Mouse (Mus musculus): ENCODE data around the gene BC055324. TPM values are rescaled to one million over a fixed set of nuclear protein-coding genes. Genes with fewer than 3 reads are reported as not detected.

BC055324 gene
- polyA plus RNA-seq, 1 experiment from 2014 or later: 52.6 TPM

- 88% methylated on average over 1 of the region's 1 CpGs for WGBS
- Histone ChIP-seq H3K36me3 (replicated peaks; ENCODE audit: control insufficient read depth, insufficient read depth, low read depth, low read length) (no peaks in the 10 kb centered on the region; the same call in none of the 2 replicates), H3K27ac (replicated peaks; ENCODE audit: low read depth, low read length) (no peak overlapping the region), H3K4me1 (ENCODE audit: control insufficient read depth, insufficient read depth, low read length) (no peaks in the 10 kb centered on the region), H3K4me2 (ENCODE audit: low read depth, low read length) (no peak overlapping the region), H3K9ac (replicated peaks; ENCODE audit: low read length) (no peak overlapping the region), H3K9me3 (replicated peaks; ENCODE audit: control insufficient read depth, low read length) (no peaks in the 10 kb centered on the region), H3K27me3 (ENCODE audit: control insufficient read depth, insufficient read depth, low read length) (no peaks in the 10 kb centered on the region), H3K4me3 (ENCODE audit: low read depth, low read length) (no peak overlapping the region)
- DNase-seq (ENCODE audit: low spot score): no peak
- ATAC-seq (replicated peaks; ENCODE audit: insufficient number of reproducible peaks, low FRiP score, low TSS enrichment, low read depth): no peak
Measured at GRCm38 (mm10) chr1:163976515-163976914, 18.1 kb downstream of the BC055324 start.

GRCm38 (mm10) chr1:163975088-163975487 is 19.5 kb downstream of the BC055324 start:
- no peak overlapping the region for H3K4me3 ChIP-seq (ENCODE audit: low read depth, low read length)
- WGBS: 88% methylated on average over 2 of the region's 2 CpGs
- no peaks in the 10 kb centered on the region for H3K9me3 ChIP-seq (replicated peaks; ENCODE audit: control insufficient read depth, low read length)
- H3K27me3 ChIP-seq (ENCODE audit: control insufficient read depth, insufficient read depth, low read length): no peaks in the 10 kb centered on the region
- H3K4me2 ChIP-seq (ENCODE audit: low read depth, low read length): no peak overlapping the region
- ATAC-seq (replicated peaks; ENCODE audit: insufficient number of reproducible peaks, low FRiP score, low TSS enrichment, low read depth): no peak
- DNase-seq (ENCODE audit: low spot score): no peak
- H3K36me3 ChIP-seq (replicated peaks; ENCODE audit: control insufficient read depth, insufficient read depth, low read depth, low read length): no peaks in the 10 kb centered on the region; the same call in 1 of the 2 replicates
- no peak overlapping the region for H3K9ac ChIP-seq (replicated peaks; ENCODE audit: low read length)
- H3K27ac ChIP-seq (replicated peaks; ENCODE audit: low read depth, low read length): no peak overlapping the region
- no peaks in the 10 kb centered on the region for H3K4me1 ChIP-seq (ENCODE audit: control insufficient read depth, insufficient read depth, low read length)

GRCm38 (mm10) chr1:163974471-163974870 is 20.1 kb downstream of the BC055324 start:
- no peak for ATAC-seq (replicated peaks; ENCODE audit: insufficient number of reproducible peaks, low FRiP score, low TSS enrichment, low read depth)
- Histone ChIP-seq H3K4me3 (ENCODE audit: low read depth, low read length) (no peak overlapping the region), H3K4me1 (ENCODE audit: control insufficient read depth, insufficient read depth, low read length) (no peaks in the 10 kb centered on the region), H3K27ac (replicated peaks; ENCODE audit: low read depth, low read length) (no peak overlapping the region), H3K9me3 (replicated peaks; ENCODE audit: control insufficient read depth, low read length) (no peaks in the 10 kb centered on the region), H3K36me3 (replicated peaks; ENCODE audit: control insufficient read depth, insufficient read depth, low read depth, low read length) (no peaks in the 10 kb centered on the region; the same call in 1 of the 2 replicates), H3K4me2 (ENCODE audit: low read depth, low read length) (no peak overlapping the region), H3K9ac (replicated peaks; ENCODE audit: low read length) (no peak overlapping the region), H3K27me3 (ENCODE audit: control insufficient read depth, insufficient read depth, low read length) (no peaks in the 10 kb centered on the region)
- 97% methylated on average over 1 of the region's 1 CpGs for WGBS
- DNase-seq (ENCODE audit: low spot score): no peak

GRCm38 (mm10) chr1:163964008-163964689 is 30.4 kb downstream of the BC055324 start:
- no peak overlapping the region for H3K4me2 ChIP-seq (ENCODE audit: low read depth, low read length)
- no peak overlapping the region for H3K27ac ChIP-seq (replicated peaks; ENCODE audit: low read depth, low read length)
- H3K36me3 ChIP-seq (replicated peaks; ENCODE audit: control insufficient read depth, insufficient read depth, low read depth, low read length): no peaks in the 10 kb centered on the region; the same call in none of the 2 replicates
- no peak overlapping the region for H3K4me3 ChIP-seq (ENCODE audit: low read depth, low read length)
- no peak overlapping the region for H3K9ac ChIP-seq (replicated peaks; ENCODE audit: low read length)
- DNase-seq (ENCODE audit: low spot score): no peak
- no peaks in the 10 kb centered on the region for H3K4me1 ChIP-seq (ENCODE audit: control insufficient read depth, insufficient read depth, low read length)
- no peaks in the 10 kb centered on the region for H3K27me3 ChIP-seq (ENCODE audit: control insufficient read depth, insufficient read depth, low read length)
- H3K9me3 ChIP-seq (replicated peaks; ENCODE audit: control insufficient read depth, low read length): no peaks in the 10 kb centered on the region
- no peak for ATAC-seq (replicated peaks; ENCODE audit: insufficient number of reproducible peaks, low FRiP score, low TSS enrichment, low read depth)
- WGBS: 91% methylated on average over 10 of the region's 10 CpGs

- Histone ChIP-seq H3K4me2 (ENCODE audit: low read depth, low read length) (no peak overlapping the region), H3K4me3 (ENCODE audit: low read depth, low read length) (no peak overlapping the region), H3K27me3 (ENCODE audit: control insufficient read depth, insufficient read depth, low read length) (no peaks in the 10 kb centered on the region), H3K4me1 (ENCODE audit: control insufficient read depth, insufficient read depth, low read length) (no peaks in the 10 kb centered on the region), H3K9me3 (replicated peaks; ENCODE audit: control insufficient read depth, low read length) (no peaks in the 10 kb centered on the region), H3K9ac (replicated peaks; ENCODE audit: low read length) (no peak overlapping the region), H3K36me3 (replicated peaks; ENCODE audit: control insufficient read depth, insufficient read depth, low read depth, low read length) (peaks cover 4% of the 10 kb centered on the region; the same call in 1 of the 2 replicates), H3K27ac (replicated peaks; ENCODE audit: low read depth, low read length) (no peak overlapping the region)
- no peak for ATAC-seq (replicated peaks; ENCODE audit: insufficient number of reproducible peaks, low FRiP score, low TSS enrichment, low read depth)
- WGBS: 87% methylated on average over 3 of the region's 3 CpGs
- no peak for DNase-seq (ENCODE audit: low spot score)
Measured at GRCm38 (mm10) chr1:163958036-163958435, 36.6 kb downstream of the BC055324 start.

- Histone ChIP-seq H3K4me2 (ENCODE audit: low read depth, low read length) (no peak overlapping the region), H3K4me1 (ENCODE audit: control insufficient read depth, insufficient read depth, low read length) (no peaks in the 10 kb centered on the region), H3K9ac (replicated peaks; ENCODE audit: low read length) (no peak overlapping the region), H3K27me3 (ENCODE audit: control insufficient read depth, insufficient read depth, low read length) (no peaks in the 10 kb centered on the region), H3K4me3 (ENCODE audit: low read depth, low read length) (no peak overlapping the region), H3K9me3 (replicated peaks; ENCODE audit: control insufficient read depth, low read length) (no peaks in the 10 kb centered on the region), H3K27ac (replicated peaks; ENCODE audit: low read depth, low read length) (no peak overlapping the region), H3K36me3 (replicated peaks; ENCODE audit: control insufficient read depth, insufficient read depth, low read depth, low read length) (peaks cover 7% of the 10 kb centered on the region; the same call in 1 of the 2 replicates)
- 96% methylated on average over 2 of the region's 2 CpGs for WGBS
- DNase-seq (ENCODE audit: low spot score) (no peak), ATAC-seq (replicated peaks; ENCODE audit: insufficient number of reproducible peaks, low FRiP score, low TSS enrichment, low read depth) (no peak)
Measured at GRCm38 (mm10) chr1:163953396-163953795, 41.2 kb downstream of the BC055324 start.

GRCm38 (mm10) chr1:163942056-163942455 is 52.5 kb downstream of the BC055324 start:
- Histone ChIP-seq H3K27ac (replicated peaks; ENCODE audit: low read depth, low read length) (no peak overlapping the region), H3K9ac (replicated peaks; ENCODE audit: low read length) (no peak overlapping the region), H3K9me3 (replicated peaks; ENCODE audit: control insufficient read depth, low read length) (no peaks in the 10 kb centered on the region), H3K27me3 (ENCODE audit: control insufficient read depth, insufficient read depth, low read length) (no peaks in the 10 kb centered on the region), H3K36me3 (replicated peaks; ENCODE audit: control insufficient read depth, insufficient read depth, low read depth, low read length) (no peaks in the 10 kb centered on the region; the same call in 1 of the 2 replicates), H3K4me2 (ENCODE audit: low read depth, low read length) (no peak overlapping the region), H3K4me1 (ENCODE audit: control insufficient read depth, insufficient read depth, low read length) (no peaks in the 10 kb centered on the region), H3K4me3 (ENCODE audit: low read depth, low read length) (no peak overlapping the region)
- DNase-seq (ENCODE audit: low spot score): no peak
- no peak for ATAC-seq (replicated peaks; ENCODE audit: insufficient number of reproducible peaks, low FRiP score, low TSS enrichment, low read depth)
- WGBS: 63% methylated on average over 6 of the region's 6 CpGs

- H3K27ac ChIP-seq (replicated peaks; ENCODE audit: low read depth, low read length): no peak overlapping the region
- 85% methylated on average over 2 of the region's 2 CpGs for WGBS
- DNase-seq (ENCODE audit: low spot score): no peak
- peaks cover 7% of the 10 kb centered on the region for H3K36me3 ChIP-seq (replicated peaks; ENCODE audit: control insufficient read depth, insufficient read depth, low read depth, low read length)
- no peak overlapping the region for H3K9ac ChIP-seq (replicated peaks; ENCODE audit: low read length)
- H3K27me3 ChIP-seq (ENCODE audit: control insufficient read depth, insufficient read depth, low read length): no peaks in the 10 kb centered on the region
- no peaks in the 10 kb centered on the region for H3K9me3 ChIP-seq (replicated peaks; ENCODE audit: control insufficient read depth, low read length)
- no peak overlapping the region for H3K4me2 ChIP-seq (ENCODE audit: low read depth, low read length)
- H3K4me3 ChIP-seq (ENCODE audit: low read depth, low read length): no peak overlapping the region
- no peak for ATAC-seq (replicated peaks; ENCODE audit: insufficient number of reproducible peaks, low FRiP score, low TSS enrichment, low read depth)
- no peaks in the 10 kb centered on the region for H3K4me1 ChIP-seq (ENCODE audit: control insufficient read depth, insufficient read depth, low read length)
Measured at GRCm38 (mm10) chr1:163934591-163934990, 60.0 kb downstream of the BC055324 start.
